Mouse (Mus musculus) forebrain, embryonic 14.5 days (tissue): ENCODE results near the gene Slc38a8. TPM values are rescaled to one million over a fixed set of nuclear protein-coding genes. Genes with fewer than 3 reads are reported as not detected.

Source experiments
- ATAC-seq: fragments of 200-750 bp; cut with Nextera tagmentation; 2 replicates; pipeline ENCODE4 v1.8.0; 2017; ENCODE audit warnings: mild to moderate bottlenecking, moderate library complexity
- DNase-seq: peaks from one replicate; pipeline ENCODE4 v3.0.0-alpha.2; 2015; ENCODE audit warnings: low spot score
- H3K27ac ChIP-seq: fragments of 300-500 bp; sonication (generic); 2 replicates; pipeline ENCODE4 v1.5.1; 2014; ENCODE audit warnings: low read depth, mild to moderate bottlenecking, control low read depth, low read length, moderate library complexity
- H3K27me3 ChIP-seq: fragments of 300-500 bp; sonication (generic); replicated peaks from 2 replicates; pipeline ENCODE4 v1.6.1; 2014; ENCODE audit warnings: low read length, control low read depth, mixed read lengths; ENCODE audit not compliant: control insufficient read depth, insufficient read depth
- H3K36me3 ChIP-seq: fragments of 300-500 bp; sonication (generic); 2 replicates; pipeline ENCODE4 v1.6.1; 2014; ENCODE audit warnings: low read length, control low read depth; ENCODE audit not compliant: control insufficient read depth, insufficient read depth
- H3K4me1 ChIP-seq: fragments of 300-500 bp; sonication (generic); 2 replicates; pipeline ENCODE4 v1.6.1; 2014; ENCODE audit warnings: antibody characterized with exemption, low read length, control low read depth; ENCODE audit not compliant: control insufficient read depth, insufficient read depth
- H3K4me2 ChIP-seq: fragments of 300-500 bp; sonication (generic); 2 replicates; pipeline ENCODE4 v1.6.1; 2014; ENCODE audit warnings: mild to moderate bottlenecking, control low read depth, low read length
- H3K4me3 ChIP-seq: fragments of 300-500 bp; sonication (generic); 2 replicates; pipeline ENCODE4 v1.5.1; 2014; ENCODE audit warnings: low read depth, low read length, control low read depth
- H3K9ac ChIP-seq: fragments of 300-500 bp; sonication (generic); 2 replicates; pipeline ENCODE4 v1.6.1; 2014; ENCODE audit warnings: mild to moderate bottlenecking, low read length, control low read depth, moderate library complexity
- H3K9me3 ChIP-seq: fragments of 300-500 bp; sonication (generic); replicated peaks from 2 replicates; pipeline ENCODE4 v1.6.1; 2016; ENCODE audit warnings: low read length, control low read depth, mixed read lengths; ENCODE audit not compliant: control insufficient read depth
- WGBS: fragments of 180-500 bp; shearing (Covaris S2); extraction: QIAGEN DNeasy Blood & Tissue Kit; methylation state at CpG from one replicate; pipeline ENCODE4 v1.1.7; 2014; 5-methylcytosine and 5-hydroxymethylcytosine counted together
- polyA plus RNA-seq: library from polyadenylated mRNA; unstranded; fragments of >200 nt; fragmentation: Nextera tagmentation; extraction: Ambion mirVana; gene quantifications from 2 replicates; pipeline ENCODE4 v1.2.1, GENCODE M21; 2014

Gene Slc38a8
- polyA plus RNA-seq, 1 experiment from 2014 or later: not detected

- H3K4me3 ChIP-seq: peak overlapping the region; percentile 61
- no peaks in the 10 kb centered on the region for H3K36me3 ChIP-seq
- H3K4me1 ChIP-seq: no peaks in the 10 kb centered on the region
- H3K4me2 ChIP-seq: peak overlapping the region; percentile 90
- WGBS: 3% methylated on average over 17 of the region's 17 CpGs
- peak; percentile 13 for DNase-seq
- peaks cover 2% of the 10 kb centered on the region; the same call in 1 of the 2 replicates for H3K27me3 ChIP-seq
- peak overlapping the region; percentile 75; the same call in 1 of the 2 replicates for H3K9ac ChIP-seq
- no peak overlapping the region for H3K27ac ChIP-seq
- H3K9me3 ChIP-seq: no peaks in the 10 kb centered on the region
- ATAC-seq: peak; percentile 11; the same call in 1 of the 2 replicates
These were observed 53.7 kb downstream of the Slc38a8 start for GRCm38 (mm10) chr8:119447781-119448170.

GRCm38 (mm10) chr8:119446990-119447780, 54.3 kb downstream of the Slc38a8 start:
- H3K4me3 ChIP-seq: peak overlapping the region; percentile 61
- peak overlapping the region; percentile 90 for H3K4me2 ChIP-seq
- no peak overlapping the region for H3K27ac ChIP-seq
- ATAC-seq (peak; percentile 57), DNase-seq (peak; percentile 49)
- H3K4me1 ChIP-seq: no peaks in the 10 kb centered on the region
- peak overlapping the region; percentile 75 for H3K9ac ChIP-seq
- H3K9me3 ChIP-seq: no peaks in the 10 kb centered on the region
- WGBS: under 1% methylated on average over 27 of the region's 80 CpGs
- H3K36me3 ChIP-seq: no peaks in the 10 kb centered on the region
- H3K27me3 ChIP-seq: peaks cover 2% of the 10 kb centered on the region; the same call in 1 of the 2 replicates

GRCm38 (mm10) chr8:119446211-119446989, 55.1 kb downstream of the Slc38a8 start, which contains the start of gene Necab2:
Necab2 (plus strand) TSS chr8:119446719.
- peaks cover 2% of the 10 kb centered on the region; the same call in 1 of the 2 replicates for H3K27me3 ChIP-seq

GRCm38 (mm10) chr8:119442970-119443369, 58.5 kb downstream of the Slc38a8 start:
- no peaks in the 10 kb centered on the region for H3K4me1 ChIP-seq
- no peak overlapping the region for H3K9ac ChIP-seq
- H3K27ac ChIP-seq: no peak overlapping the region
- H3K9me3 ChIP-seq: no peaks in the 10 kb centered on the region
- no peak overlapping the region for H3K4me3 ChIP-seq
- peaks cover 2% of the 10 kb centered on the region; the same call in 1 of the 2 replicates for H3K27me3 ChIP-seq
- no peak for DNase-seq
- no peak overlapping the region for H3K4me2 ChIP-seq
- ATAC-seq: no peak
- no peaks in the 10 kb centered on the region for H3K36me3 ChIP-seq
- 95% methylated on average over 8 of the region's 8 CpGs for WGBS

More at GRCm38 (mm10) chr8:119446211-119446989, 55.1 kb downstream of the Slc38a8 start, which contains the start of gene Necab2:
- peak within 1 kb of the TSS; percentile 75 for H3K9ac ChIP-seq
- peak within 1 kb of the TSS; percentile 90 for H3K4me2 ChIP-seq
- peak within 1 kb of the TSS; percentile 61 for H3K4me3 ChIP-seq
- no peak within 1 kb of the TSS for H3K27ac ChIP-seq
- H3K9me3 ChIP-seq: no peaks in the 10 kb centered on the region
- ATAC-seq (peak; percentile 79), DNase-seq (peak; percentile 85)
- 2% methylated on average over 39 of the region's 52 CpGs for WGBS
- no peaks in the 10 kb centered on the region for H3K36me3 ChIP-seq
- no peaks in the 10 kb centered on the region for H3K4me1 ChIP-seq

GRCm38 (mm10) chr8:119442013-119442412, 59.5 kb downstream of the Slc38a8 start:
- Histone ChIP-seq H3K9ac (no peak overlapping the region), H3K4me1 (no peaks in the 10 kb centered on the region), H3K27ac (no peak overlapping the region), H3K27me3 (no peaks in the 10 kb centered on the region; the same call in 1 of the 2 replicates), H3K4me3 (no peak overlapping the region), H3K4me2 (no peak overlapping the region), H3K36me3 (no peaks in the 10 kb centered on the region), H3K9me3 (no peaks in the 10 kb centered on the region)
- DNase-seq: no peak
- 61% methylated on average over 5 of the region's 5 CpGs for WGBS
- no peak for ATAC-seq

GRCm38 (mm10) chr8:119440952-119441270, 60.6 kb downstream of the Slc38a8 start:
- Histone ChIP-seq H3K9me3 (no peaks in the 10 kb centered on the region), H3K4me2 (no peak overlapping the region), H3K27me3 (no peaks in the 10 kb centered on the region; the same call in 1 of the 2 replicates), H3K9ac (no peak overlapping the region), H3K27ac (no peak overlapping the region), H3K4me1 (no peaks in the 10 kb centered on the region), H3K36me3 (no peaks in the 10 kb centered on the region), H3K4me3 (no peak overlapping the region)
- WGBS: 64% methylated on average over 1 of the region's 1 CpGs
- 0 out of 2 replicates have a peak, but pooled peaks have one; percentile 21 for ATAC-seq
- DNase-seq: no peak

- ATAC-seq (0 out of 2 replicates have a peak, but pooled peaks have one; percentile 54), DNase-seq (peak; percentile 87)
- Histone ChIP-seq H3K4me3 (no peak overlapping the region), H3K4me2 (no peak overlapping the region), H3K36me3 (no peaks in the 10 kb centered on the region), H3K9me3 (no peaks in the 10 kb centered on the region), H3K27ac (no peak overlapping the region), H3K27me3 (no peaks in the 10 kb centered on the region; the same call in 1 of the 2 replicates), H3K9ac (no peak overlapping the region), H3K4me1 (no peaks in the 10 kb centered on the region)
- 14% methylated on average over 16 of the region's 16 CpGs for WGBS
These were observed 61.1 kb downstream of the Slc38a8 start for GRCm38 (mm10) chr8:119440250-119440951.

- 67% methylated on average over 7 of the region's 7 CpGs for WGBS
- H3K36me3 ChIP-seq: no peaks in the 10 kb centered on the region
- no peak overlapping the region for H3K4me2 ChIP-seq
- no peaks in the 10 kb centered on the region; the same call in 1 of the 2 replicates for H3K27me3 ChIP-seq
- no peak overlapping the region for H3K4me3 ChIP-seq
- no peaks in the 10 kb centered on the region for H3K9me3 ChIP-seq
- no peak overlapping the region for H3K9ac ChIP-seq
- ATAC-seq (no peak), DNase-seq (no peak)
- no peak overlapping the region for H3K27ac ChIP-seq
- H3K4me1 ChIP-seq: no peaks in the 10 kb centered on the region
These were observed 61.6 kb downstream of the Slc38a8 start for GRCm38 (mm10) chr8:119439893-119440249.
